Mouse (Mus musculus) neural tube, embryonic 11.5 days (tissue): ENCODE data around the gene Pkdrej. TPM values are rescaled to one million over a fixed set of nuclear protein-coding genes. Genes with fewer than 3 reads are reported as not detected.
"Not testable (repeated sequence)": the region's sequence is repeated elsewhere in the genome, so short reads cannot be mapped to it uniquely, and the experiment has no call there.

Experiments used
- ATAC-seq: fragments of 200-750 bp; cut with Nextera tagmentation; 2 replicates; pipeline ENCODE4 v1.8.0; 2017; ENCODE audit warnings: moderate number of reproducible peaks, mild to moderate bottlenecking, moderate TSS enrichment, moderate library complexity; ENCODE audit not compliant: insufficient read depth, low FRiP score, low TSS enrichment
- DNase-seq: peaks from one replicate; pipeline ENCODE4 v3.0.0-alpha.2; 2015; ENCODE audit warnings: low spot score
- H3K27ac ChIP-seq: fragments of 300-500 bp; sonication (generic); 2 replicates; pipeline ENCODE4 v1.5.1; 2014; ENCODE audit warnings: low read depth, mild to moderate bottlenecking, low read length
- H3K27me3 ChIP-seq: fragments of 300-500 bp; sonication (generic); 2 replicates; pipeline ENCODE4 v1.6.1; 2014; ENCODE audit warnings: mild to moderate bottlenecking, low read length, mixed read lengths; ENCODE audit not compliant: control insufficient read depth, insufficient read depth
- H3K36me3 ChIP-seq: fragments of 300-500 bp; sonication (generic); 2 replicates; pipeline ENCODE4 v1.6.1; 2014; ENCODE audit warnings: mild to moderate bottlenecking, low read length, moderate library complexity, mixed read lengths; ENCODE audit not compliant: control insufficient read depth, insufficient read depth
- H3K4me1 ChIP-seq: fragments of 300-500 bp; sonication (generic); 2 replicates; pipeline ENCODE4 v1.6.1; 2014; ENCODE audit warnings: low read length, mixed read lengths; ENCODE audit not compliant: control insufficient read depth, insufficient read depth
- H3K4me2 ChIP-seq: fragments of 300-500 bp; sonication (generic); 2 replicates; pipeline ENCODE4 v1.6.1; 2014; ENCODE audit warnings: low read depth, mild to moderate bottlenecking, moderate library complexity
- H3K4me3 ChIP-seq: fragments of 300-500 bp; sonication (generic); 2 replicates; pipeline ENCODE4 v1.5.1; 2014; ENCODE audit warnings: low read depth, low read length
- H3K9ac ChIP-seq: fragments of 300-500 bp; sonication (generic); 2 replicates; pipeline ENCODE4 v1.6.1; 2014; ENCODE audit warnings: mild to moderate bottlenecking, low read length
- H3K9me3 ChIP-seq: fragments of 300-500 bp; sonication (generic); 2 replicates; pipeline ENCODE4 v1.6.1; 2016; ENCODE audit warnings: low read length; ENCODE audit not compliant: control insufficient read depth
- WGBS: fragments of 180-500 bp; shearing (Covaris S2); extraction: QIAGEN DNeasy Blood & Tissue Kit; methylation state at CpG from one replicate; pipeline ENCODE4 v1.1.7; 2014; 5-methylcytosine and 5-hydroxymethylcytosine counted together
- polyA plus RNA-seq: library from polyadenylated mRNA; unstranded; fragments of >200 nt; fragmentation: Nextera tagmentation; extraction: Ambion mirVana; gene quantifications from 2 replicates; pipeline ENCODE4 v1.2.1, GENCODE M21; 2014

Pkdrej gene
- polyA plus RNA-seq, 1 experiment from 2014 or later, result 0.09 TPM

GRCm38 (mm10) chr15:85786711-85787110, 34.8 kb downstream of the Pkdrej start:
- Histone ChIP-seq H3K4me2 (no peak overlapping the region), H3K4me3 (no peak overlapping the region), H3K27me3 (no peaks in the 10 kb centered on the region), H3K9ac (no peak overlapping the region), H3K36me3 (no peaks in the 10 kb centered on the region), H3K4me1 (no peaks in the 10 kb centered on the region), H3K9me3 (no peaks in the 10 kb centered on the region), H3K27ac (no peak overlapping the region)
- no peak for DNase-seq
- no peak for ATAC-seq
- 80% methylated on average over 5 of the region's 5 CpGs for WGBS

GRCm38 (mm10) chr15:85784341-85784740, 37.2 kb downstream of the Pkdrej start:
- ATAC-seq (no peak), DNase-seq (no peak)
- Histone ChIP-seq H3K4me2 (no peak overlapping the region), H3K27me3 (no peaks in the 10 kb centered on the region), H3K27ac (no peak overlapping the region), H3K4me3 (no peak overlapping the region), H3K4me1 (no peaks in the 10 kb centered on the region), H3K9me3 (no peaks in the 10 kb centered on the region), H3K36me3 (no peaks in the 10 kb centered on the region), H3K9ac (no peak overlapping the region)
- WGBS, result 88% methylated on average over 3 of the region's 3 CpGs

GRCm38 (mm10) chr15:85783146-85783545, 38.4 kb downstream of the Pkdrej start:
- ATAC-seq (no peak), DNase-seq (no peak)
- no peak overlapping the region for H3K4me3 ChIP-seq
- no peak overlapping the region for H3K4me2 ChIP-seq
- no peaks in the 10 kb centered on the region for H3K36me3 ChIP-seq
- H3K27ac ChIP-seq, result no peak overlapping the region
- WGBS, result 88% methylated on average over 4 of the region's 4 CpGs
- H3K9ac ChIP-seq, result no peak overlapping the region
- no peaks in the 10 kb centered on the region for H3K9me3 ChIP-seq
- no peaks in the 10 kb centered on the region for H3K4me1 ChIP-seq
- H3K27me3 ChIP-seq, result no peaks in the 10 kb centered on the region

- not testable (repeated sequence) for H3K9me3 ChIP-seq, H3K4me2 ChIP-seq, H3K27me3 ChIP-seq, H3K4me1 ChIP-seq, H3K4me3 ChIP-seq, H3K27ac ChIP-seq, H3K36me3 ChIP-seq, H3K9ac ChIP-seq, ATAC-seq, DNase-seq
- WGBS, result 94% methylated on average over 6 of the region's 6 CpGs
Observed at GRCm38 (mm10) chr15:85778891-85779290, 42.6 kb downstream of the Pkdrej start.

- H3K4me2 ChIP-seq, result no peak overlapping the region
- H3K27me3 ChIP-seq, result no peaks in the 10 kb centered on the region
- H3K36me3 ChIP-seq, result no peaks in the 10 kb centered on the region
- H3K4me3 ChIP-seq, result no peak overlapping the region
- no peak overlapping the region for H3K9ac ChIP-seq
- H3K27ac ChIP-seq, result no peak overlapping the region
- no peaks in the 10 kb centered on the region for H3K9me3 ChIP-seq
- H3K4me1 ChIP-seq, result no peaks in the 10 kb centered on the region
- ATAC-seq (no peak), DNase-seq (no peak)
- 79% methylated on average over 5 of the region's 5 CpGs for WGBS
Observed at GRCm38 (mm10) chr15:85776771-85777170, 44.8 kb downstream of the Pkdrej start.

GRCm38 (mm10) chr15:85776241-85776640, 45.3 kb downstream of the Pkdrej start:
- Histone ChIP-seq H3K4me3 (no peak overlapping the region), H3K27ac (no peak overlapping the region), H3K9ac (no peak overlapping the region), H3K27me3 (no peaks in the 10 kb centered on the region), H3K36me3 (no peaks in the 10 kb centered on the region), H3K4me1 (no peaks in the 10 kb centered on the region), H3K4me2 (no peak overlapping the region), H3K9me3 (no peaks in the 10 kb centered on the region)
- 73% methylated on average over 2 of the region's 2 CpGs for WGBS
- no peak for ATAC-seq
- no peak for DNase-seq

GRCm38 (mm10) chr15:85775001-85775400, 46.5 kb downstream of the Pkdrej start:
- Histone ChIP-seq H3K36me3 (no peaks in the 10 kb centered on the region), H3K4me2 (no peak overlapping the region), H3K9ac (no peak overlapping the region), H3K27me3 (no peaks in the 10 kb centered on the region), H3K9me3 (no peaks in the 10 kb centered on the region), H3K27ac (no peak overlapping the region), H3K4me1 (no peaks in the 10 kb centered on the region), H3K4me3 (no peak overlapping the region)
- ATAC-seq, result no peak
- WGBS, result 87% methylated on average over 7 of the region's 7 CpGs
- no peak for DNase-seq

- no peaks in the 10 kb centered on the region for H3K9me3 ChIP-seq
- H3K4me1 ChIP-seq, result no peaks in the 10 kb centered on the region
- no peak overlapping the region for H3K9ac ChIP-seq
- ATAC-seq (no peak), DNase-seq (no peak)
- no peaks in the 10 kb centered on the region for H3K36me3 ChIP-seq
- WGBS, result 90% methylated on average over 9 of the region's 9 CpGs
- H3K4me3 ChIP-seq, result no peak overlapping the region
- H3K27ac ChIP-seq, result no peak overlapping the region
- H3K27me3 ChIP-seq, result no peaks in the 10 kb centered on the region
- no peak overlapping the region for H3K4me2 ChIP-seq
Observed at GRCm38 (mm10) chr15:85774419-85774818, 47.1 kb downstream of the Pkdrej start.

- H3K36me3 ChIP-seq, result no peaks in the 10 kb centered on the region
- no peak overlapping the region for H3K4me2 ChIP-seq
- 80% methylated on average over 11 of the region's 11 CpGs for WGBS
- H3K9me3 ChIP-seq, result no peaks in the 10 kb centered on the region
- H3K4me3 ChIP-seq, result no peak overlapping the region
- ATAC-seq (no peak), DNase-seq (no peak)
- H3K4me1 ChIP-seq, result no peaks in the 10 kb centered on the region
- no peak overlapping the region for H3K9ac ChIP-seq
- H3K27ac ChIP-seq, result no peak overlapping the region
- no peaks in the 10 kb centered on the region for H3K27me3 ChIP-seq
Observed at GRCm38 (mm10) chr15:85772146-85772740, 49.3 kb downstream of the Pkdrej start.
